Mouse (Mus musculus) right cerebral cortex, postnatal 4 days (tissue): ENCODE data around the gene Prkag2.

ENCODE experiments used
- DNase-seq: peaks from one replicate; pipeline ENCODE4 v3.0.0-alpha.2; 2022

Gene Prkag2

GRCm38 (mm10) chr5:24993190-24993589 is 107.3 kb downstream of the Prkag2 start:
- no peak for DNase-seq

- DNase-seq, result no peak
Measured at GRCm38 (mm10) chr5:24991575-24991974, 108.9 kb downstream of the Prkag2 start.

- DNase-seq, result no peak
Measured at GRCm38 (mm10) chr5:24990460-24990859, 110.0 kb downstream of the Prkag2 start.

GRCm38 (mm10) chr5:24989683-24990082 is 110.8 kb downstream of the Prkag2 start:
- DNase-seq, result no peak

- DNase-seq, result no peak
Measured at GRCm38 (mm10) chr5:24986956-24987355, 113.5 kb downstream of the Prkag2 start.

GRCm38 (mm10) chr5:24986204-24986940 is 114.1 kb downstream of the Prkag2 start:
- no peak for DNase-seq

GRCm38 (mm10) chr5:24985434-24986176 is 114.8 kb downstream of the Prkag2 start:
- DNase-seq, result peak; percentile 68

- no peak for DNase-seq
Measured at GRCm38 (mm10) chr5:24984157-24984556, 116.3 kb downstream of the Prkag2 start.

- DNase-seq, result peak; percentile 63
Measured at GRCm38 (mm10) chr5:24983539-24983938, 116.9 kb downstream of the Prkag2 start.

GRCm38 (mm10) chr5:24982258-24982657 is 118.2 kb downstream of the Prkag2 start:
- no peak for DNase-seq

- DNase-seq, result no peak
Measured at GRCm38 (mm10) chr5:24981765-24982164, 118.7 kb downstream of the Prkag2 start.

GRCm38 (mm10) chr5:24979968-24980345 is 120.5 kb downstream of the Prkag2 start:
- no peak for DNase-seq

GRCm38 (mm10) chr5:24979312-24979967 is 121.0 kb downstream of the Prkag2 start:
- no peak for DNase-seq

GRCm38 (mm10) chr5:24976907-24977306 is 123.5 kb downstream of the Prkag2 start:
- no peak for DNase-seq

- no peak for DNase-seq
Measured at GRCm38 (mm10) chr5:24976236-24976635, 124.2 kb downstream of the Prkag2 start.

GRCm38 (mm10) chr5:24975100-24975499 is 125.3 kb downstream of the Prkag2 start:
- DNase-seq, result no peak

- no peak for DNase-seq
Measured at GRCm38 (mm10) chr5:24973672-24974225, 126.7 kb downstream of the Prkag2 start.

GRCm38 (mm10) chr5:24973228-24973627 is 127.2 kb downstream of the Prkag2 start:
- DNase-seq, result no peak

GRCm38 (mm10) chr5:24970552-24971275 is 129.7 kb downstream of the Prkag2 start:
- no peak for DNase-seq

GRCm38 (mm10) chr5:24969241-24969880 is 131.1 kb downstream of the Prkag2 start:
- no peak for DNase-seq

- DNase-seq, result no peak
Measured at GRCm38 (mm10) chr5:24968792-24969191, 131.7 kb downstream of the Prkag2 start.

GRCm38 (mm10) chr5:24967898-24968535 is 132.4 kb downstream of the Prkag2 start:
- no peak for DNase-seq
